Mouse (Mus musculus): ENCODE measurements around the gene Igf1r.

The Igf1r gene

DNA sequence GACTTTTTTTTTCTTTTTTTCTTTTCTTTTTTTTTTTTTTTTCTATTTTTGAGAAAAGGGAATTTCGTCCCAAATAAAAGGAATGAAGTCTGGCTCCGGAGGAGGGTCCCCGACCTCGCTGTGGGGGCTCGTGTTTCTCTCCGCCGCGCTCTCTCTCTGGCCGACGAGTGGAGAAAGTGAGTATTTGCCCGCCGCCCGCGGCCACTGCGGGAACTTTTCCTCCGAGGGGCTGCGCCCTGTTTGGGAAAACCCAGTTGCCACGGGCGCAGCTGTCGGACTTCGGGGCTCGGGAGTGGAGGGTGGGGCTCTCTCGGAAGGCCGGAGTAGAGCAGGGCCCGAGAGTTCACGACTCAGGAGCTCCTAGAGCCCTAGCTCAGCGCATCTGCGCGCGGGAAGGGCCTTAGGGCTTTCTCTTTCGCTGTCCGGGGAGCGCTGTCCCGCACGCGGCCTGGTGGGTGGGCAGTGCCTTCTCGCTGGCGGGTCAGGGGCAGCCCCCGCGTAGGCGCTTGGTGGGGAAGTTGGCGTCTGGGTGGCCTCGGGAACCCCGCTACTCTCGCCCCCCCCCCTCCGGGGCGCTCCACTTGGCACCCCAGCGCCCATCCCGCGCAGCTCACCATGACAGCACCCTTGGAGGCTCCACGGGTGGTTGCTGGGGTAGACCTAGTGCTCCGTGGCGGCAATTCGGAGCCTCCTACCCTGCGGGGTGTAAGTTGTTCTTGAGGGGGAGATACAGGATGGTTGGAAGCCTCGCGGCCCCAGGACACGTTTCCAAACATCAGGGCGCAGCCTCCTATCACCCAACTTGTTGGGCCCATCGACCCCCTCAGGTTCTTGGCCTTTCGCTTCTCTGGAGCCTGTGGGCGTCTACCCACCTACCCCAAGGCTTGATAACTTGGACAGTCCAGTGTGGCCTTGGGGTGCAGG, at the start of gene Igf1r:
TSS of gene Igf1r (plus strand) at position 51 of the 924 bp plus-strand sequence.
- peak; percentile 43 for DNase-seq (ENCODE audit: low read depth)

DNA sequence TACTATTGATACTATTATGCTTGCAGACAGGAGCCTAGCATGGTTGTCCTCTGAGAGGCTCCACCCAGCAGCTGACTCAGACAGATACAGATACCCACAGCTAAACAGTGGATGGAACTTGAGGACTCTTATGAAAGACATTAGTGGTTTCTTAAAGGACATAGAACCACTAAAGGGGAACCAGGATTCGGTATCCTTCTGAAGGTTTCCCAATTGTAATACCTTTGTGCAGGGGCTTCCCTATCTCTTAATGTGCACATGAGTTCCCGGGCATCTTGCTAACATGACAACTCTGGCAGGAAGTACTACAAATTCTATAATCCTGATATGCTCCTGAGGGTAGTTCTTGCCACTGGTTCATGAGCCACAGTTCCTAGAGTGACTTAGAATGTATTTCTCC, 46.3 kb upstream of the Igf1r start:
- peak; percentile 34 for DNase-seq (ENCODE audit: low read depth)

DNA sequence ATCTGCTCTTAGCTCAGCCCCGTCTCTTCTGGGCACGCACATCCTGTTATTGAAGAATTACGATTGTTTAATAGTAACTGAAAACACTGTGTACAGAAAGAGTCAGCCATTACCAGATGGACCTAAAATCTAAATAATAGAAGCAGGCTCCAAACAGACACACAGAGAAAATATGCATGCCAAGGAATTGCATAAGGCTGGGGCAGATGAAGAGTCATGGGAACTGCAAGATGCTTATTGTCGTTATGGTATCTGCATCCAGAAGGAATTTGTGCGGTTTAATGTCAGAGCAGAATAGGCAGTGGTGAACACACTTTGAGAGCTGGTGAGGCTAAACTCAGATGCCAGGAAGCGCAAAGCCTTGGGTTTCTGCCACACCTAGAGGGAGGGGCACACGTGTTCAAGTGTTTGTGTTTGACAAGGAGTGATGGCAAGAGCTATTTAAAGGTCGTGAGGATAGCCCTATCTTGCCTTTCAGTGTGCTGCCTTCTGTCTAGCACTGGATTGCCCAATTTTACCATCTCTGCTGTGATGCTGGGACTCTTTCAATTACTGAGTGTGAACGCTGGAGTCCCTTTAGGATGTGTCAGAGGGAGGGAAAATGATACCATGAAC, 44.7 kb upstream of the Igf1r start:
- DNase-seq (ENCODE audit: low read depth): no peak

DNA sequence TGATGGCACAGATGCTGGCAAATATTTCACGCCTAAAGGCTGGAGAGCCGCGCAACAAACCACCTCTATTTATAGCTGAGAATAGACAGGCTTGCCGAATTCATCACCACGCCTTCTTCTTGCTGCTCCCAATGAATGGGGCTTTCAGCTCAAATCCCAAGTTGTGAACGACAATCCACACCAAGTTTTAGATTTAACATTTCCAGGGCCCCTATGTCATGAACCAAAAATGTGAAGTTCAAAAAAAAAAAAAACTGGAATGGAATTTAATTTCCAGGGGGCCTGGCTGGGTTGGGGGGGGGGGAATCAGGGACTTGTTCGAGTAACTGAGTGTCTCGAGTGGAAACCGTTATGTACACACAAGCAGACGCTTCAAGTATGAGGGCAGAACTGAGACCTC, 42.1 kb upstream of the Igf1r start:
- DNase-seq (ENCODE audit: low read depth): no peak

DNA sequence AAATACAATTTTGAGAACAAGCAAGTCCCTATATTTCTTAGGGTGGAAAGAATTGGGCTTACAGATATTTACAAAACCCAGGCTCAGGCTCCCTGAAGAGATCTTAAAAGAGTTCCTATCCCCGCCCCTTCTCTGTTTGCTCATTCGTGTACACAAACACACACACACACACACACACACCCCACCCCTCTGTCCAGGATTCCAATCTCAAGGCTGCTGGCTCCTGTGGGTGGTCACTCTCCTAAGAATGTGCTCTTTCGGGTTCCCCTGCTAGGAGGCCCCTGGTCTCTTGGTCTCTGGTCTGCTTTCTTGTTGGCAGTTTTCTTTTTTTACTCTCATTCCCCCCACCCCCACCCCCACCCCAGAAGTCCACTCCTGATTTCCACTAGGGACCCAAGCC, 41.7 kb upstream of the Igf1r start:
- DNase-seq (ENCODE audit: low read depth): no peak

DNA sequence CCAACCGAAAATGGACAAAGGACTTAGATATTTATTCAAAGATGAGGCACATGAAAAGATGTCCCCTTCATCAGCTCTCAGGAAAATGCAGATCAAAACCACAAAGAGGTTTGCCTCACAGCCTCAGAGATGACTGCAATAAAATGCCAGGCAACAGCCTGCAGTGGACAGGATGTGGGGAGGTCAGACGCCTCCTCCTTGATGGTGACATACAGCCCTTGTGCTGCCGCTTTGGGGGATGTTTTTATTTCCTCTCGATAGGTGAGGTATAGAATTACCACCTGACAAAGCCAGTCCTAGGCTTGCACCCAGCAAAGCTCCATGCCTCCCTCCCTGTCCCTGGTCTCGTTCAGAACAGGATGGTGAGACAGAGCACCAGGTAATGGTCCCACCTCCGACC, 40.8 kb upstream of the Igf1r start:
- DNase-seq (ENCODE audit: low read depth): peak; percentile 76

DNA sequence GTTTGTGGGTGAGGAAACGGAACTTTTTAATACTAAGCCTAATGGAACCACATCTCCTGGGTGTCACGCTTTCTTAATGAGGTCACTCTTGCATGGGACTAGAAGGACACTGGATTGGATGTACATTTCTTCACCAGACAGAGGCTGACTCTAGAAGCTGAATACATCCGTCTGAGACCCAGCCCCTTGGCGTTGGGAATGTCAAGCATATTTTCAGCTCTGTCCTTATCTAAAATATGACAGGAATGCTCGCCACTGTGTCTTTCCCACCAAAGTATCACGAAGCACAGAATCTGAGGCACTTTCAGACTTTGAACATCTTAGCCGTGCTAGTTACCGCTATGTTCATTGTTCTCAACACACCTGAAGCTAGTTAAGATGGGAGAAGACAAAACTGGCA, 35.7 kb upstream of the Igf1r start:
- DNase-seq (ENCODE audit: low read depth): no peak

DNA sequence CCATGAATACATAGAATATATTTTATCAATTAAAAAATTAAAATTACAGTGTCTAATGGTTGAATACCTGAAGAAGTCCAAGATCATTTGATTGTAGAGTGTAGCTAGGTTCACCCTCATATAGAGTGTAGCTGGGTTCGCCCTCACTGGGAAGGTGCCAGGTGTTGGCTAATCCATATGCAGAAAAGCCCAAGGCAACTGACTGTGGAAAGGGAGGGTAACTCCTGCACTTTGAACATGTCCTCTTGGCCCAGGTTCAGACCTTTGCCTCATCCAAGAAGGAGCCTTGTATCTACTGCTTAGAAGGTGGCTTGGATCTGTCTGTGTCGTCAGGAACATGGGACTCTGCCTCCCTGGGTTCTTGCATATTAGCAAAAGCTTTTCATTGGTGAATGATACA, 34.9 kb upstream of the Igf1r start:
- no peak for DNase-seq (ENCODE audit: low read depth)

DNA sequence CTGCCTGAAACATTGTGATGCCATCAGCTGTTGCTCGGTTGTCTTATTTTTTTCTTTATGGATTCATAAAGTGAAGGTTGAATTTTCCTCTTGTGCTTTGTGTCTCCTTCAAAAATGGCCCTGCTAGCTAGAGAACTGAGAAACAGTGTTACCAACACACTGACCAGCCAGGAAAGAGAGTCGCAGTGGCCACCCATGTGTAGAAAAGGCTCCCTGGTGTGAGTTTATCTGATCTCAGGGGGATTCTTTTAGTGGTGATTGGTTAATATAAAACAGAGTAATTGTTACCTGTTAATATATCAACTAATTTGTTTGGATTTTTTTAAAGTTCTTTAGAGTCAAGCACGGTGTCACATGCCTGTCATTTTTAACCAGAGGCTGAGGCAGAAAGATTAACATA, 33.2 kb upstream of the Igf1r start:
- no peak for DNase-seq (ENCODE audit: low read depth)

DNA sequence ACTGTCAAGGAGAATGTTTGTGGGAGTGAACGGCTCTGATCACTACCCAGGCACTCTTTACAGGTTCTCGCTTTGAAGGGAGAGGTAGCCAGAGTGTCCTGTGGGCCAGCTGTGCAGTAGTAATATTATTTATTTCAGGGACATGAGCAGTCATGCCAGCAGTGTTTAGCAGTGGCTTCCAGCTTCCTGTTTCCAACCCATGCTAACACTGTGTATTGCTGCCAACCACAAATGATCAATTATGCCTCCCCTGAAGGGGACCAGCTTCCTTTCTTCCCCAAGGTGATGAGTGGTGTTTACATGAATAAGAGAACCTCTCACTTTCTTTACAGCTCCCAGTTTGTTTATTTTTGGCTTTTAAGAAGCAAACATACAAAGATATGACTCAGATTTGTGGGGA, 28.4 kb upstream of the Igf1r start:
- no peak for DNase-seq (ENCODE audit: low read depth)

DNA sequence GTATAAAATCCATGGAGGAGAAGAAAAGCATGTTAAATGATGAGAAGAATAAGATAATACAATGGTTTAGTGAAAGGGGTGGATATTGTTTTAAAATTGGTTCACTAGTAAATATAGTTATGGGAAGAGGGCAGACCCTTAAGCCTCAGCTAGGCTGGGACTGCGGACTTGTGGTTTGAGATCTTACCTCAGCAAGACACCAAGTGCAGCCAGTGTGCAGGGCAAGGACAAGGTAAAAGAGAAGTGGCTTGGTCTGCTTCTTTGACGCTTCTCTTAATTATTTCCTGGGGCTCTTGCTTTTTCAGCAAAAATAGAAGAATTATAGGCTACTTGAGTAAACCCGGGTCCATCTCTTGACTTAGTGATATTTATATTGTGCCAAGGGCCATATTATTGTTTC, 22.5 kb upstream of the Igf1r start:
- no peak for DNase-seq (ENCODE audit: low read depth)

DNA sequence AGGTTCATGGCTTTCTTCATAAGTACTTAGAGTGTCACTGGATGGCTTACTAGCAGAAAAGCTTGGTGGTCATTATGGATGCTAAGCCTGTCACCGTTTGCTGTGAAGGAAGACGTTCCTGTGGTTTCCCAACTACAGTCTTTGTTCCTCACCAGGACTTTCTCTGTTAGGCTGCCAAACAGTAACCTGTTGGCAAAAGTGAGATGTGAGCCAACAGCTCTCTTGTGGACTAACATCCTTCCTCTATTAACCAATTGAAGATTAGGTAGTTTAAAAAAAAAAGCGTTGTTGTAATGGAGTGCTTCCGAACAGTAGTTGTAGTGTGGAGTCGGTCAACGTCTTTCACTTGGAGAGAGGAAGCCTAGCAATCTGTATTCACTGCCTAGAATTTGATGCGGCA, 15.8 kb upstream of the Igf1r start:
- DNase-seq (ENCODE audit: low read depth): no peak

DNA sequence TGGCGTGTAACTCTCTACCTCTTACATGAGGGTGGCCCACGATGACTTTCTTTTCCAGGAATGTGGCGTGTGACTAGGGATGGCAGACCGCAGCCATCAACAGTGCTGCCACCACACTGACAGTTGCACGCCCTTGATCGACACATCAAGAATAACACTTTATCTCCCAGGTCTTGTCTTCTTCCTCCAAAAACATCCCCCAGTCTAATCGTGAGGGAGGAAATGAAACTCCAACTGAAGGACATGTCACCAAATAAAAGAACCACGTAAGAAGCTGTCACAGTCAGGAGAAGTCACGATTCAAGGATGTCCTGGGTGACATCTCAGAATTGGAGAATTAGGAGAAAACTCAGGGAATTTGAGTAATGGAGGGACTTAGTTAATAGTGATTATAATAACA, 8.8 kb upstream of the Igf1r start:
- DNase-seq (ENCODE audit: low read depth): no peak

DNA sequence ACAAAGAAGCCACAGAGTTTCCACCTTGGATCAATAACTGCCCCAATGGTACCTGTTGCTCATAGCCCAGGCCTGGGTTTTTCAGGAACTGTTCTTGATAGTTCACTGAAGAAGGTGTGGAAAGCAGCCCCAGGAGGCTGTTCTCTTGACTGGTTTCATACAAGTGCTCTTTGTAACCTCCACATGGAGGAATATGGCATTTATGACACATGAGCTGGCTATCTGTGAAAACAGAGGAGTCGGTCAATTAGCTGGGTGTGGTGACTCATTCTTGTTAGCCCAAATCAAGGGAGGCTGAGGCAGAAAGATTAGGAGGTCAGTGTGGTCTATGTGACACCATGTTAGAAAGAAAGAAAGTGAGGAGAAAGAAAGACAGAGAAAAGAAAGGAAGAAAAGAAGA, 5.7 kb upstream of the Igf1r start:
- peak; percentile 70 for DNase-seq (ENCODE audit: low read depth)

DNA sequence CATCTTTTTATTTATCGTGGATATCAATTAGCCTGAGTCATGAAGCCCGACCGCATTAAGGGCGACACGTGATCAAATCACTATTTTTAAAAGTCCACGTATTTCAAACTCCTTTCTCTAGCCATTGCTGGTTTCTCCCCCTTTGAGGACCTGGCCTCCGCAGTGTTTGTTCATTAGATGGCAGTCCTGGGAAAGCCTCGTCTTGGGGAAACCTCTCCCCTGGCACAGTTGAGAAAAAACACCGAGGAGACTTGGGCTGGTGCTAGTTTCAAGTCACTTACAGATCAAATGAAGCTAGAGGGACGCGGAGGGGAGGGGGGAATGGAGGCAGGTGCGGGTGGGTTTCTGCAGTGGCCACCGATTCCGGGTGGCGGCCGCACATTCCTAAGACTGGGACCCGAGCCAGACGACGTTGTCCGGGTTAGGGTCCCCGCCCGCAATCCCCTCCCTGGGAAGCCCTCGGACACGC, 2.2 kb upstream of the Igf1r start:
- peak; percentile 59 for DNase-seq (ENCODE audit: low read depth)

DNA sequence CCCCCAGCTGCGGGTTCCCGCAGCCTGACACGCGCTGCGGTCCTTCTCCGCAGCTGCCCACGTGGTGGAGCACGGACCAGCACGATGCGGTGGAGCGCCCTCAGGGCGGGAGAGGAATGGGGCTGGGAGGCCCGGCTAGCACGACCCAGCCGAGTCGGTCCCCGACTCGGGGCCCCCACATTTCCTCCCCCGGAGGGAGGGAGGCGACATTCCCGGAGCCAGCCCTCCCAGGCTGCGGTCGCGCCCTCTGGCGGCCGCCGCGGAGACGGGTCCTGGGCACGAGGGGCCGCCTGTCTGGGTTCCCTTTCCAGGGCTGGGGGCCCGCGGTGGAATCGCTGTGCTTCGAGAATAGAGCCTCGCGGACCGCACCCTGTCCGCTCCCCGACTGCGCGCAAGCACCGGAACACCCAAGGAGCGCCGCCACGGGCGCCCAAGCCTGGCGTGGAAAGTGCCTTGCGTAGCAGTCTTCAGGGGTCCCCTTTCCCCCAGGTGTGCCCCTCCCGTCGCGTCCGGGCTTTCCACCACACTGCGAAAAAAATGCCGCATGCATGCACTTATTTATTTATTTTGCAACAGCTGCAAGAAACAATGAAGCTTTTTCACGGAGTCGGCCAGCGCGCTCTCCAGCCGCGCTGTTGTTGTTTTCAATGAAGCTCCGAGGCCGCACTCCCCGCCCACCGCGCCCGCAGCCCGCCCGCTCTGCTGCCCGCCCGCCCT, 1.7 kb upstream of the Igf1r start:
- peak; percentile 78 for DNase-seq (ENCODE audit: low read depth)

DNA sequence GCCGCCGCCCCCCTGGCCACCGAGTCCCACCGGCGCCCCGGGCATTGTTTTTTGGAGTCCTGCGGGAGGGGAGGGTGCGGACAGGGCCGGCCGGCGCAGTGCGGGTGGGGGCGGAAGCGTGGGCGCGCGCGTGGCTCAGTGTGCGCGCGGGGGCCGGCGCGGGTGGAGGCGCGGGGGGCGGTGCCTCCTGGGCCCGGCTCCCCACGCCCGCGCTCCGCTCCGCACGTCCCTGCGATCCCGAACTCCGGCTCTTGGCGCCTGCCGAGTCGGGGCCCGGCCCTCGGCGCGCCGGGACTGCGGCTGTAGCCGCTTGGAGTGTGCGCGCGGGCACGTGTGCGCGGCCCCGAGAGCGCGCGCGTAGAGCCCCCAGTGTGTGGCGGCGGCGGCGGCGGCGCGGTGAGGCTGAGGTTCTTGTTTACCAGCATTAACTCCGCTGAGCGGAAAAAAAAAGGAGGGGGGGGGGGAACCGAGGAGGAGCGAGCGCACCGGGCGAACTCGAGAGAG, 1.0 kb upstream of the Igf1r start:
- peak; percentile 92 for DNase-seq (ENCODE audit: low read depth)

DNA sequence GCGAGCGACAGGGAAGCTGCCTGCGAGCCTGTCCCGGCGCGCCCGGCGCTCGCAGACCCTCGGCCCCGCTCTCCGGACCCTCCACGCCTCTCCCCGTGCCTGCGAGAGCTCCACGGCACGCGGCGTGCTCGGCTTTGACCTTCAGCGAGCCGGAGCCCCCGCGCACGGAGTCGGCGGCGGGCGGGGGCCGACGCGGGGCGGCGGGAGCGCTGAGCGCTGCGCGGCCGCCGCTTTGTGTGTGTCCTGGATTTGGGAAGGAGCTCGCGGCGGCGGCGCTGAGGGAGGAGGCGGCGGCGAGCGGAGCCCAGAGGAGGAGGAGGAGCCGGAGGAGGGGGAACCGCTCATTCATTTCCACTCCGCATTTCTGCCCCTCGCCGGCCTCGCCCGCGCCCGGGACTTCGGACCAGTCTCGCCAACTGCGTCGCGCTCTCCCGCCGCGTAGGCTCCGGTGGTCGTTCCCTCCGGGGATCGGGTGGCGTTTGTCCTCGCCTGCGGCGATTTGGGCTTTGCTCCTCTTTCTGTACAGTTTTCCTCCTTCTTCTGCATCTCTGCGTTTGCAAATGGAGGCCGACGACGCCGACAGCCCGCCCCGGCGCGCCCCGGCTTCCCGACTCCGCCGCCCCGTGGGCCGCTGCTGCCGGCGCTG, 468 bp upstream of the Igf1r start:
- peak; percentile 74 for DNase-seq (ENCODE audit: low read depth)

DNA sequence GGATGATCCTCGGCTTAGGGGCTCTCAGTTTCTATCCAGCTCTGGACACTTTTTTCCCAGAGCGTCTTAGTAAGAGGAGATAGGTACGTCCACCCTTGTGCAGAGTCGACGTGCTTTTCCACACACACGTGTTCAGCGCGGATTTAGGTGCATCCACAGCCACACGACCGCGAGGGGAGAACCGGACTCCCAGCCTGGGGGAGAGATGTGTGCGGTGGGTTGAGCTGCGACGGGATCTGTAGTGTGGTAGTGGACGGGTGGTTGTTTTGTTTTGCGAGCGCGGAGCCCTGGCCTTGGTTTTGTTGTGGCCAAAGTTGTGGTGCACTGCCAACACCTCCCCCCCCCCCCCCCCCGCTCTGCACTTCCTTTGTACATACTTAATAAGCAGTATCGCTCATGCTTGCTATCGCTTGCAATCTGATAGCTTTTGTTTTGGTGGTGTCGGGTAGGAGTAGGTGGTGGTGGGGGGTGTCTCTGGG, 1.2 kb downstream of the Igf1r start:
- DNase-seq (ENCODE audit: low read depth): peak; percentile 70

DNA sequence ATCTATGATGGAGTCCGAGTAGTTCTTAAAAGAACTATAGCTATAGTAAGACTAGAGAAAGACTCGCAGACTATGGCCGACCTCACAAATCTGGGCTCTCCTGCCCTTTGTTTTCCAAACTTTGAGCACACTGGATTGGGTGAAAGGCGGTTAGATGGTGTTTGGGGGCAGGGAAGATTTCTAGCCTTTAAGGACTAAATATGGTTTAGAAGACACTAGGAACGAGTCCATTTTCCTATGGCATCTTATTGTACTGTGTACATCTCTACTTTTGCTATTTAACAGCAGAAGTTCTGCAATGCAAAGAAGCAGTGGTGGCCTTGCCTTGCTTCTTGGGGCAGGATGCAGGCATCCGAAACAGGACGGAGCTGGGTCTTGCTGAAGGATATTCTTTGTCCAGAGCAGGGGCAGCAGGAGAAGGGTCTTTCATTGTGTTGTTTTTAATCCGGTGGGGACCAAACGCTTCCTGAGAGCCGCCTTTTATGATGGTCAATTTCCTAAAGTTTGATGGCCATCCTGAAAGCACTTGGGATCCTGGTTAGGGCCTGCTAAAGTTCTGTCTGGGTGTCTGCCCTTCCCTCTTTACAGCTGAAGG, 2.1 kb downstream of the Igf1r start:
- DNase-seq (ENCODE audit: low read depth): no peak

DNA sequence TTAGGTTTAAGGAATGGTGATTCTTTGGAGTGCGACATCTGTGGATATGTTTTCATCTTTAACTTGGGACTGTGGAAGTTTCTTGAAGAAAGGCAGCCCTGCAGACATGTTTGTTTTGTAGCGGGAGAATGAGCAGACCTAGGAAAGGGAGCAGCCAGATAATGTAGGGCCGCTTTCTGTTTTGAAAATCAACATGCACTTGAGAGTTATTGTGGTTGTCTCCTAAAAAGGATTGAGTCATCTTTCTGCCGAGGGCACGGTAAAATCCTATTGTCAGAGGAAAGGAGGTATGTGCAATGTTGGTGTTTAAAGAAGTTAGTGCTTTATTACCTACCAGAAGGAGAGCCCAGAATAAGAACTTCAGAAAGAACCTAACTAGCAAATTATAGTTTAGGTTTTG, 2.6 kb downstream of the Igf1r start:
- DNase-seq (ENCODE audit: low read depth): peak; percentile 53

DNA sequence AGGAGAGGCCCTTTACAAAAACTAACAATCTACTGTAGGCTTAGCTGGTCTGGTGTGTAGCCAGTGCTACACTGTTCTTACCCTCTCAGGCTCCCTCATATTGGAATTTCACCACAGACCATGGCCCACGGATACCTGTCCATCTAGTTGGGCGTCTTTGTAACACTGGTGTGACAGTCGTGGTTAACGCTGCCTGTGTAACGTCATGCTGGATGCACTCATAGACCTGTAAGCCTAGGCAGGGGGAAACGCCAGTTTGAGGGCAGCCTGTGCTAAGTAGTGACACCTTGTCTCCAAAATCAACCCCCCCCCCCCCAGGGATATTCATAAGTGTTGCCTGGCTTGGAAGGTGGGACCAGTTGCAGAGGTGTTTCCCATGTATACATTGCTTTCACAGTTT, 4.7 kb downstream of the Igf1r start:
- DNase-seq (ENCODE audit: low read depth): no peak
